Comparison of ENCODE assay signal across 8 mouse cellular contexts in the genomic region with DNA sequence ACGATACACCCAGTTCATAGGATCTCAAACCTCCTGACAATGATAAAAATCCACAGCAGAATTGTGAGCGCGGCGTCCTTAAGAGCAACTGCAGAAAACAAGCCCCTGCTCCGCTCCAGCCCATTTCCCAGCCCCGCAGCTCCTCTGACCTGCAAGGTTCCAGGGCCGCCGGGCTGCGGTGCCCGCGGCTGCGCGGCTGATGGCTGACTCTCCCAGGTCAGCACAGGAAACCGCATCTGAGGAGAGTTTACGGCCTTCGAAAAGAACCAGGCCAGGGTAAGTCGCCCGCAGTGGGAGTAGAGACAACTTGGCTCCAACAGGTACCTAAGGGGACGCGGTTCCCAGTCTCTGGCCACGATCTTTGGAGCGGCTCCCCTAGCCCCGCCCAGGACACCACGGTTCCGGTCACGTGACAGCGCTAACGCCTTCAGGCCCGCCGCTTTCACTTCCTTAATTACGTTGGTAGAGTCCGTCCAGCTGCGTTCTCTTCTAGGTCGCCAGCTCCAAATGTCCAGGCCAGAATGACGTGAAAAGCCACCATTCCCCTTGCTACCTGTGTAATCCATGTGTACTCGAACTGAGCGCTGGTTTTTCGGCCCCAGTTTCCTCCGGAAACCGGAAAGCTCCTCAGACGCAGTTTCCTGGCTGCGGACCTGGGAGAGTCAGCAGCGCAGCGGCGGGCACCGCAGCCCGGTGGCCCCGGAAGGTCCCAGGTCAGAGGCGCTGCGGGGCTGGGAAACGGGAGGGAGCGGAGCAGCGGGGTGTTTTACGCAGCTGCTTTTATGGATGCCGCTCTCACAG. TPM values are rescaled to one million over a fixed set of nuclear protein-coding genes. Genes with fewer than 3 reads are reported as not detected.
DNase-seq lines count a peak whose midpoint lies in the region; ATAC-seq lines count a peak whose summit lies in the region.
"Not testable (repeated sequence)": the region's sequence is repeated elsewhere in the genome, so short reads cannot be mapped to it uniquely, and the experiment has no call there.

Zfp942 (minus strand) TSS at position 358 of the 801 bp plus-strand sequence.
Zfp943 (plus strand) TSS at position 446 of the 801 bp plus-strand sequence.

- peak; percentile 64 for DNase-seq in adrenal gland, adult 8-10 months
- DNase-seq in embryo, embryonic 9.5 days (ENCODE audit: extremely low spot score) = peak; percentile 76
- DNase-seq in gastrocnemius, postnatal 4 days (ENCODE audit: low spot score in 2 of 2) = peak; percentile 29 to 69
- peak; percentile 82 to 85 for DNase-seq in left cerebral cortex, postnatal 36 days (ENCODE audit: low spot score in 2 of 2)
- DNase-seq in midbrain, embryonic 10.5 days (ENCODE audit: low spot score) = peak; percentile 77
- peak; percentile 60 to 62 for DNase-seq in right cerebral cortex, postnatal 36 days (ENCODE audit: low spot score in 2 of 2)
- peak; percentile 81 for DNase-seq in yolk sac, embryonic 10.5 days (ENCODE audit: low spot score)

- H3K27ac ChIP-seq in intestine, embryonic 16.5 days (ENCODE audit: low read length) = peak within 1 kb of the TSS; percentile 88
- peak within 1 kb of the TSS; percentile 88 for H3K27ac ChIP-seq in midbrain, embryonic 10.5 days (replicated peaks)

- peak within 1 kb of the TSS; percentile 54 for H3K4me2 ChIP-seq in intestine, embryonic 16.5 days (ENCODE audit: low read depth, low read length)

- not testable (repeated sequence) for H3K4me1 ChIP-seq in intestine, embryonic 16.5 days (ENCODE audit: control insufficient read depth, insufficient read depth, low read length)
- peaks cover 15% of the 10 kb centered on the region for H3K4me1 ChIP-seq in midbrain, embryonic 10.5 days

- peak; percentile 98 for ATAC-seq in intestine, embryonic 16.5 days

- H3K27me3 ChIP-seq in intestine, embryonic 16.5 days (replicated peaks; ENCODE audit: control insufficient read depth, insufficient read depth, low read length); midbrain, embryonic 10.5 days (ENCODE audit: low read depth, poor library complexity, severe bottlenecking): not testable (repeated sequence)

- not testable (repeated sequence) for H3K9me3 ChIP-seq in intestine, embryonic 16.5 days (ENCODE audit: control insufficient read depth, low read length); midbrain, embryonic 10.5 days (replicated peaks)

- H3K9ac ChIP-seq in intestine, embryonic 16.5 days (ENCODE audit: low read depth, low read length) = peak within 1 kb of the TSS; percentile 80

- not testable (repeated sequence) for H3K36me3 ChIP-seq in intestine, embryonic 16.5 days (ENCODE audit: control insufficient read depth, insufficient read depth, low read length); midbrain, embryonic 10.5 days

- intact Hi-C loops in left cerebral cortex, postnatal 36 days (cut with DNase I) = not testable (repeated sequence)

- H3K4me3 ChIP-seq in intestine, embryonic 16.5 days (ENCODE audit: low read length) = peak within 1 kb of the TSS; percentile 71
- H3K4me3 ChIP-seq in midbrain, embryonic 10.5 days = peak within 1 kb of the TSS; percentile 69

- under 1% methylated on average over 41 of the region's 55 CpGs for WGBS in intestine, embryonic 16.5 days
- under 1% methylated on average over 43 of the region's 55 CpGs for WGBS in midbrain, embryonic 10.5 days

RNA-seq across cellular contexts. Expression of gene Zfp942, which starts in this region (rescaled TPM):
- 10 to 100 TPM in 3 of 4 experiments, 1 to 10 TPM in 1; 9.5 to 13.0 (median 11.2) TPM for total RNA-seq in adrenal gland, adult 8-10 months (2022)
- total RNA-seq in gastrocnemius, postnatal 4 days (2021) = 1 to 10 TPM; 7.9 to 8.9 TPM
- 22.0 and 22.6 TPM in 2 replicates for polyA plus RNA-seq in intestine, embryonic 16.5 days (2015; fragmentation: Nextera tagmentation; extraction: Ambion mirVana)
- total RNA-seq in left cerebral cortex, postnatal 36 days (2021) = 10 to 100 TPM; 12.0 to 16.5 TPM
- 22.0 and 22.2 TPM in 2 replicates for polyA plus RNA-seq in midbrain, embryonic 10.5 days (2016; fragmentation: Nextera tagmentation; extraction: Ambion mirVana)

RNA-seq across cellular contexts. Expression of gene Zfp943, which starts in this region (rescaled TPM):
- 10 to 100 TPM in 3 of 4 experiments, 1 to 10 TPM in 1; 9.9 to 17.2 (median 14.7) TPM for total RNA-seq in adrenal gland, adult 8-10 months (2022)
- total RNA-seq in gastrocnemius, postnatal 4 days (2021) = 10 to 100 TPM; 12.5 to 15.4 TPM
- polyA plus RNA-seq in intestine, embryonic 16.5 days (2015; fragmentation: Nextera tagmentation; extraction: Ambion mirVana) = 14.8 and 15.2 TPM in 2 replicates
- total RNA-seq in left cerebral cortex, postnatal 36 days (2021) = 10 to 100 TPM; 17.5 to 18.3 TPM
- polyA plus RNA-seq in midbrain, embryonic 10.5 days (2016; fragmentation: Nextera tagmentation; extraction: Ambion mirVana) = 14.8 and 16.9 TPM in 2 replicates

Comparison
In these comparisons a context has a peak if more than half of its experiments do, and no peak if none do; other contexts are left out.
1. Peak in every context shown above with its lines: DNase-seq, ATAC-seq, H3K4me3 ChIP-seq and H3K27ac ChIP-seq.